Comparison of ENCODE assay signal across 24 mouse cellular contexts in genomic region chr9:55289475-55290198, GRCm38 (mm10). TPM values are rescaled to one million over a fixed set of nuclear protein-coding genes. Genes with fewer than 3 reads are reported as not detected.
DNase-seq lines count a peak whose midpoint lies in the region; ATAC-seq and TF ChIP-seq lines count a peak whose summit lies in the region.
"Had no signal": no experiment of that assay in that cellular context is flagged by ENCODE, and none has a peak within 500 bp of the region (broad histone marks: within the 10 kb centered on the region; RNA-seq: fewer than 3 reads in every experiment).

No protein-coding gene starts in this region.

- no peak for TF ChIP-seq POLR2A in liver, adult 2 months (IDR thresholded peaks at IDR 0.05; ENCODE audit: extremely low read depth, insufficient read depth, low read length)

- H3K27ac ChIP-seq in liver, adult 2 months (replicated peaks; ENCODE audit: insufficient read depth, low read depth, low read length): 0 out of 2 replicates have a peak overlapping the region, but pooled peaks have one; percentile 32
- H3K27ac ChIP-seq in liver, postnatal 0 days (ENCODE audit: low read depth): peak overlapping the region; percentile 77
- no peak overlapping the region for H3K27ac ChIP-seq in stomach, postnatal 0 days (replicated peaks)
- H3K27ac ChIP-seq: forebrain, embryonic 10.5 days; forebrain, embryonic 13.5 days; gastrocnemius, adult 2 months; hindbrain, embryonic 12.5 days had no signal

- H3K4me3 ChIP-seq in liver, adult 2 months (ENCODE audit: insufficient read depth, low read depth, low read length): no peak overlapping the region
- no peak overlapping the region for H3K4me3 ChIP-seq in liver, postnatal 0 days (ENCODE audit: low read depth, low read length)
- no peak overlapping the region for H3K4me3 ChIP-seq in stomach, postnatal 0 days (ENCODE audit: low read depth, low read length)
- H3K4me3 ChIP-seq: forebrain, embryonic 10.5 days; forebrain, embryonic 13.5 days; gastrocnemius, adult 2 months; hindbrain, embryonic 12.5 days had no signal

- H3K9ac ChIP-seq in liver, adult 2 months (ENCODE audit: low read depth, low read length): no peak overlapping the region
- H3K9ac ChIP-seq in liver, postnatal 0 days (replicated peaks): no peak overlapping the region
- no peak overlapping the region for H3K9ac ChIP-seq in stomach, postnatal 0 days (ENCODE audit: low read length)
- H3K9ac ChIP-seq: forebrain, embryonic 13.5 days; hindbrain, embryonic 12.5 days had no signal

- H3K36me3 ChIP-seq in liver, adult 2 months (ENCODE audit: control insufficient read depth, insufficient read depth, low read length): no peaks in the 10 kb centered on the region
- no peaks in the 10 kb centered on the region for H3K36me3 ChIP-seq in liver, postnatal 0 days (replicated peaks; ENCODE audit: insufficient read depth, low read length)
- no peaks in the 10 kb centered on the region for H3K36me3 ChIP-seq in stomach, postnatal 0 days (ENCODE audit: control insufficient read depth, insufficient read depth, low read length)
- H3K36me3 ChIP-seq: forebrain, embryonic 10.5 days; hindbrain, embryonic 12.5 days had no signal

- no peaks in the 10 kb centered on the region for H3K79me2 ChIP-seq in liver, adult 2 months (ENCODE audit: control insufficient read depth, insufficient read depth, low read length)

- 17% methylated on average over 3 of the region's 3 CpGs for WGBS in liver, adult 2 months
- WGBS in liver, postnatal 0 days (ENCODE audit: insufficient replicate concordance): 44% methylated on average over 3 of the region's 3 CpGs
- 28% methylated on average over 3 of the region's 3 CpGs for WGBS in stomach, postnatal 0 days

- ATAC-seq in liver, postnatal 0 days: peak; percentile 99
- peak; percentile 49; the same call in 1 of the 2 replicates for ATAC-seq in stomach, postnatal 0 days (ENCODE audit: low FRiP score, low TSS enrichment)
- ATAC-seq: activated CD4-positive, CD25-positive, alpha-beta regulatory T cell, adult 4 months; forebrain, embryonic 13.5 days; forebrain, embryonic 16.5 days had no signal

- TF ChIP-seq CTCF in liver, adult 2 months (IDR thresholded peaks at IDR 0.05; ENCODE audit: low read depth, low read length): no peak
- no peak for TF ChIP-seq CTCF in liver, postnatal 0 days (IDR thresholded peaks at IDR 0.05; ENCODE audit: low read depth)
- no peak for TF ChIP-seq CTCF in stomach, postnatal 0 days (IDR thresholded peaks at IDR 0.05; ENCODE audit: low read depth)

- peak; percentile 93 for DNase-seq in liver, adult 2 months (ENCODE audit: extremely low read depth, low read depth, low spot score)
- no peak for DNase-seq in liver
- peak; percentile 43 to 67 for DNase-seq in lung, adult 18-20 months
- DNase-seq in lung, postnatal 4 days: no peak
- peak; percentile 71 for DNase-seq in liver, postnatal 0 days
- DNase-seq in stomach, postnatal 0 days (ENCODE audit: low spot score): peak; percentile 29
- DNase-seq in frontal cortex, postnatal 25 days (ENCODE audit: low spot score in 2 of 2): no peak
- DNase-seq: adrenal gland, adult 8-10 months; adrenal gland, postnatal 25 days; cerebellum, adult 11-12 months; cerebellum, adult 8-10 months; cerebellum, postnatal 10 days; cerebellum, postnatal 36 days; gastrocnemius, adult 2 months; gastrocnemius, postnatal 14 days; heart, adult 11 months had no signal

- H3K27me3 ChIP-seq in liver, adult 2 months (ENCODE audit: control insufficient read depth, insufficient read depth, low read length): no peaks in the 10 kb centered on the region
- H3K27me3 ChIP-seq in liver, postnatal 0 days (ENCODE audit: insufficient read depth, low read length): no peaks in the 10 kb centered on the region
- H3K27me3 ChIP-seq in stomach, postnatal 0 days (ENCODE audit: control insufficient read depth, insufficient read depth, low read length): no peaks in the 10 kb centered on the region
- H3K27me3 ChIP-seq: forebrain, embryonic 13.5 days; hindbrain, embryonic 12.5 days had no signal

- TF ChIP-seq EP300 in liver, postnatal 0 days (IDR thresholded peaks at IDR 0.05; ENCODE audit: low read depth): peak; percentile 88
- no peak for TF ChIP-seq EP300 in stomach, postnatal 0 days (optimal IDR thresholded peaks at IDR 0.05)

- H3K4me2 ChIP-seq in liver, postnatal 0 days (ENCODE audit: low read depth, low read length): no peak overlapping the region
- no peak overlapping the region for H3K4me2 ChIP-seq in stomach, postnatal 0 days (replicated peaks; ENCODE audit: low read depth)
- H3K4me2 ChIP-seq: forebrain, embryonic 13.5 days; heart, embryonic 11.5 days; hindbrain, embryonic 12.5 days had no signal

- no peaks in the 10 kb centered on the region for H3K9me3 ChIP-seq in liver, postnatal 0 days (ENCODE audit: low read length)
- no peaks in the 10 kb centered on the region for H3K9me3 ChIP-seq in stomach, postnatal 0 days (ENCODE audit: control insufficient read depth, low read length)
- H3K9me3 ChIP-seq: forebrain, embryonic 10.5 days; forebrain, embryonic 13.5 days; hindbrain, embryonic 12.5 days had no signal

- H3K4me1 ChIP-seq in liver, adult 2 months (ENCODE audit: control insufficient read depth, insufficient read depth, low read length): no peaks in the 10 kb centered on the region
- H3K4me1 ChIP-seq in liver, postnatal 0 days (ENCODE audit: insufficient read depth): no peaks in the 10 kb centered on the region
- no peaks in the 10 kb centered on the region for H3K4me1 ChIP-seq in stomach, postnatal 0 days (replicated peaks; ENCODE audit: control insufficient read depth, insufficient read depth)
- H3K4me1 ChIP-seq: forebrain, embryonic 10.5 days; forebrain, embryonic 13.5 days; hindbrain, embryonic 12.5 days had no signal

RNA-seq across cellular contexts. Expression of gene Nrg4, which starts 37.0 kb away (rescaled TPM):
- total RNA-seq in liver, adult 2 months (2014; rRNA removed): 24.2 and 24.7 TPM in 2 replicates
- polyA plus RNA-seq in liver, adult 2 months (2012; rRNA removed): 4.5 and 5.3 TPM in 2 replicates
- 4.8 and 6.6 TPM in 2 replicates for polyA plus RNA-seq in liver, postnatal 0 days (2015; fragmentation: Nextera tagmentation; extraction: Ambion mirVana)
- polyA plus RNA-seq in stomach, postnatal 0 days (2015; fragmentation: Nextera tagmentation; extraction: Ambion mirVana): 1.1 and 1.6 TPM in 2 replicates

RNA-seq across cellular contexts. Expression of gene Tmem266, which starts 37.1 kb away (rescaled TPM):
- total RNA-seq in liver, adult 2 months (2014; rRNA removed): 1.5 TPM in 2 replicates
- polyA plus RNA-seq in liver, adult 2 months (2012; rRNA removed): 1.5 and 1.7 TPM in 2 replicates
- not detected in 2 replicates for polyA plus RNA-seq in liver, postnatal 0 days (2015; fragmentation: Nextera tagmentation; extraction: Ambion mirVana)
- polyA plus RNA-seq in stomach, postnatal 0 days (2015; fragmentation: Nextera tagmentation; extraction: Ambion mirVana): 0.51 and 0.62 TPM in 2 replicates
- total RNA-seq: hematopoietic stem cell, adult 5-6 weeks had no signal
- polyA plus RNA-seq: activated CD4-positive, CD25-positive, alpha-beta regulatory T cell, adult 4 months; heart, embryonic 14.5 days had no signal

Comparison
In these comparisons a context has a peak if more than half of its experiments do, and no peak if none do; other contexts are left out.
1. DNase-seq: peak in liver, adult 2 months (single experiment), lung, adult 18-20 months (2 of 2), liver, postnatal 0 days (single experiment) and stomach, postnatal 0 days (single experiment); none in liver (single experiment), lung, postnatal 4 days (0 of 2) and frontal cortex, postnatal 25 days (0 of 2).